Mouse (Mus musculus): Measurements from ENCODE around the gene Cdc37l1.
A peak's percentile ranks its signal among the peaks of the same experiment; 100 is the strongest.
"Not testable (repeated sequence)": the region's sequence is repeated elsewhere in the genome, so short reads cannot be mapped to it uniquely, and the experiment has no call there.

The Cdc37l1 gene

GRCm38 (mm10) chr19:28990194-28990589 lies at the start of gene Cdc37l1:
Gene Cdc37l1, plus strand, starts transcription at chr19:28990352.
- DNase-seq (ENCODE audit: low read depth) = peak; percentile 86

GRCm38 (mm10) chr19:28941271-28941670 lies 48.9 kb upstream of the Cdc37l1 start:
- DNase-seq (ENCODE audit: low read depth) = no peak

DNA sequence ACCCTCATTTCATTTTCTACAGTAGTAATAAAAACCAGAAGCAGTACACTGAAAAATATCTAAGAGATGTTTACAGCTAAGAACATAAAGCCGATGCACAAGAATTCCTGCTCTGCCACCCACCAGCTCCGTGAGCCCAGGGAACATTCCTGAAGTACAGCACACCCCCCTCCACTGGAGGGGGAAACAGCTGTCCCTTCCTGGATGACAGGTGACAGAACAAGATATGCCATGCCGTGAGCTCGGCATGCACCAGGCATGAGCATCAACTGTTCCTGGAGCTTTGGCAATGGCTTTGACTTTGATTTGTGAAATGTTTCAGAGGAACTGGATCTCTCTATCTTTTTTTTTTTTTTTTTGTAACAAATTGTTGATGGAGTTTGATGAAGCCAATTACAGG lies 43.4 kb upstream of the Cdc37l1 start:
- no peak for DNase-seq (ENCODE audit: low read depth)

- DNase-seq (ENCODE audit: low read depth) = no peak
These were observed 42.8 kb upstream of the Cdc37l1 start for GRCm38 (mm10) chr19:28947311-28947710.

- DNase-seq (ENCODE audit: low read depth) = no peak
These were observed 38.9 kb upstream of the Cdc37l1 start for GRCm38 (mm10) chr19:28951251-28951650.

DNA sequence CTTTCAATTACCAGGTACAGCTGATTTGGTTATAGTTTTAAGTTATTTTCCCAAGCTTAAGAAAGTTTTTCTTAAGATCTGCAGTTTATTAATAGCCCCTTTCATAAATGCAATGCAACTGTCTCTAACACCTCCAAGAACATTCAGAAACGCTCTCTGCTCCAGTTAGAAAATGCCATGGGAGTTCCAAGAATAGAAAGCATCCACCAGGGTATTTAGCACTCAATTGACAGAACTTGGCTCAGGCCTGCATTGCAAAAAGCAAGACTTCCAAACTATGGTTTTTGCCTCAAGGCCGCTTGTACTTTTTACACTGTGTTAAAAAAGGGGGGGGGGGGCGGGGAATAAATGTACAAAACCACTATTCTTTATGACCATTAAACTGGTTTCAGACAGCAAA lies 27.0 kb upstream of the Cdc37l1 start:
- DNase-seq (ENCODE audit: low read depth) = no peak

DNA sequence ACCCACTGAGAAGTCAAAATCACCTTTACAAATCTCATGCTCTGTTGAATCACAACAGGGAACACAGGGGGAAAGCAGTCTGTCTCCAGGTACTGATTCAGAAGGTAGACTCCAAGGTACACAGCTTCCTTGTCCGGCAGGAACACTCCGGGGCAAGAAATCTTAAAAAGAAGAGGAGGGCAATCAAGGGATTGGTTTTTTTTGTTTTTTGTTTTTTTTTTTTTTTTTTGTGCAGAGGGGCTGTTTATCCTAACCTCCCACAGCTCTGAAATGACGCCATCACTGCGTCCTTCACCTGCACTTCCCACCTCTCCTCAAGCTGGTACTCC lies 26.7 kb upstream of the Cdc37l1 start:
- DNase-seq (ENCODE audit: low read depth) = no peak

- DNase-seq (ENCODE audit: low read depth) = peak; percentile 35
These were observed 26.2 kb upstream of the Cdc37l1 start, which contains the start of gene Plpp6 for GRCm38 (mm10) chr19:28963842-28964551. Gene Plpp6, plus strand, starts transcription at chr19:28963953.

GRCm38 (mm10) chr19:28964552-28964903 lies 25.6 kb upstream of the Cdc37l1 start:
- no peak for DNase-seq (ENCODE audit: low read depth)

DNA sequence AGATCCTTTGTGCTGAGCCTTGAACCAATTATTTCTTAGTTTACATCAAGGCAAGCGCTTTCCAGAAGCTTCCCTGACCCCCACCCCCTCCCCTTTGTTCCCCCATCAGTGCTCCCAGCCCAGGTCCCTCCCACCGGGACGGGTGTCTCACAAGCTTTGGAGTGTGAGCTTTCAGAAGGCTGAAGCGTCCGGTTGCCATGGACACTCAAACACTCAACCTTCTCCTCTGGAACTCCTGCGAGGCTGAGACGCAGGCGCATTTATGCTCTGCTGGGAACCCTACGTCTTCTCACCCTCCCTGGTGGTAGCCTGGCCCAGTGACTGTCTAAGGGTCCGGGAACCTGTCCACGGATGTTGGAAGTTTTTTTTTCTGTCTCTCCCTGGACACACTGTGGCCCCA lies 22.5 kb upstream of the Cdc37l1 start, which contains the start of gene 4430402I18Rik:
Gene 4430402I18Rik, minus strand, starts transcription at position 149 of the 400 bp plus-strand sequence.
- no peak for DNase-seq (ENCODE audit: low read depth)

- DNase-seq (ENCODE audit: low read depth) = no peak
These were observed 22.0 kb upstream of the Cdc37l1 start for GRCm38 (mm10) chr19:28968178-28968577.

DNA sequence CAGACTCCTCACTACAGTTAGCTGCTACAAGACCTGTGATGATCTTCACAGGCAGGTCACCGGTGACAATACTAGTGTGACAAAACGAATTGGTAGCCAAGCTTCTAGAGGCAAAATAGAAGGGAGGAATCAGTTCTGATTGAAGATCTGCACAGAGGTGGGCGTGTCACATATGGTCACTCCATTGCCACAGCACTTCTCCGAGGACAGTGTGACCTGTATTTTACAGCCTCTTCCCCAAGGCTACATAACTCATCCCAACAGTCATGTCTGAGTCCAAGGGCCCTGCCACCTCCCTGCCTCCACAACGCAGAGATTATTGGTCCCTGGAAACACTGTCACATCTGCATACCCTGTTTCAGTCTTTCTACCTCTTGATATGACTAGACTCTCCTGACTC lies 20.9 kb upstream of the Cdc37l1 start:
- no peak for DNase-seq (ENCODE audit: low read depth)

DNA sequence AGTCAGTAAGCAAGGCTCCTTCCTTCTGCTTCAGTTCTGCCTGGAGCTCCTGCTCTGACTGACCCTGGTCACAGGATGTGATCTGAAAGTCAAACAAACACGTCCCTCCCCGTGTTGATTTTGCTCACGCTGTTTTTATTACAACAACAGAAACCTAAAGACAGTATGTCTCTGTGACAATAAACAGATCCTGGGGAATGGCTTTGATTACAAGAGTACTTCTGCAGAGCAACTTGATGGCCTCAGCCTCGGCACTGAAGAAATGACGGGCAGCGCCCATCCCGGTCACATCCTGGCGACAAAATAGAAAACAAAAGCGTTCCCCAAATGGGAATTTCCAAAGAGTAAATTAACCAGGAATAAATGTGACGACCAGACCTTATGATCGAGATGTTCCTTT lies 19.9 kb upstream of the Cdc37l1 start:
- DNase-seq (ENCODE audit: low read depth) = no peak

- DNase-seq (ENCODE audit: low read depth) = peak; percentile 30
These were observed 15.1 kb upstream of the Cdc37l1 start for GRCm38 (mm10) chr19:28974862-28975611.

DNA sequence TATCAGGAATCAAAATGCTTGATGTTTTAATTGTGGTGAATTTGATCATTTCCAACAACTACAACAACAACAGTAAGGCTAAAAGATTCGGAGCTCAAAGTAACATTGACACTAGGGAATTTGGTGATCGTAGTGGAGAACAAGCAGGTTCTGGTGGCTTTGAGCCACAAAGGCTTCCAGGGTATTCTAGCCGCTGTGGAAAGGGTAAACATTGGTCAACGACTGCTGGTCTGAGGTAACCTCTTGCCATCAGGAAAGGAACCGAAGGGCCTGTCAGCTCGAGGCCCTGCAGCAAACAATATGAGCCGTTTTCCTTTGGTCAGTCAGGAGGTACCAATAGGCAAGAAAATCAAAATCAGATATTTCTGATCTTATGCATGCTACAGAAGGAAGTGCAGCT lies 7.5 kb upstream of the Cdc37l1 start:
- DNase-seq (ENCODE audit: low read depth) = no peak

DNA sequence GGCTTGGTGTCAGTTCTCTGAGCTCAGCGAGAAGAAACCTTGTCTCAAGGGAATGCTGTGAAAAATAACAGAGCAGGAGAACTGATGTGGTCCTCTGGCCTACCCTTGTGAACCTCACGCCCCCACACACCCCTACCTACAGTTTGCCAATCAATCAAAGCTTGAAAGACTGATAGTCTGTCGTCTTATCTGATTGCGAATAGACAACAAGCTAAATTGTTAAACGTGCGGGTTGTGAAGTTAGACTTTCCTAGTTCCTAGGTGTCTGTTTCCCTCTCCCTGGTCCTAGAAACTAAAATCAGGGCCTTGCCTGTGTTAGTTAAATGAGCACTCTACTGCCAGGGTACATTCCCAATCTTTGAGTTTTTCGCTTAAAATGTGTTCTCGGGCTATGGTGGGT lies 637 bp upstream of the Cdc37l1 start:
- no peak for DNase-seq (ENCODE audit: low read depth)

DNA sequence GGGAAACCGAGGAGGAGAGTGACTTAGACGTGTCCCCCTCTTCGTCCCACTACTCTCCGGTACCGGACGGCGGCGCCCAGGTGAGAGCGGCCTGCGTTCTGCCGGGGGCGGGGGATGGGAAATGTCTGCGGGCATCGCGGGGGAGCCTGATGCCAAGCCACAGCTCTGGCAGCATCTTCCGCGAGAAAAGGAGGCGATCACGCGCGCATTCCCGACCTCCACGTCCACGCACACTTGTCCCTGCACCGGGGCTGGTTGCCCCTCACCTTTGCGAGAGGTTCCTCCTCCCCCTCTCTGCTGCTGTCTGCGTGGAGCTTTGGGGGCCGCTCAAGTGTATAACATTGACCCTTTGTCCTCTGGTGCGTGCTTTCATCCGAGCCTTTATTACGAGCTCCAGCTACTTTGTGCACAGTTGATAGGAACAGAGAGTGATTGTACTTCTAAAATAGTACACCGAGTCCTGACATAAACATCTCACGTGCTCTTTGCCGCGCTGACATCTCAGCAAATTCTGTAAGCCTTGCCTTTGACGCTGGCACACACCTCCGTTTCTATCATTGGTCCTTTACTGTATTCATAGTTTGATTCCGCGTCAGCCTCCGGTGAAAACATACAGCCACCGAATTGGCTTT lies 554 bp downstream of the Cdc37l1 start:
- no peak for DNase-seq (ENCODE audit: low read depth)

DNA sequence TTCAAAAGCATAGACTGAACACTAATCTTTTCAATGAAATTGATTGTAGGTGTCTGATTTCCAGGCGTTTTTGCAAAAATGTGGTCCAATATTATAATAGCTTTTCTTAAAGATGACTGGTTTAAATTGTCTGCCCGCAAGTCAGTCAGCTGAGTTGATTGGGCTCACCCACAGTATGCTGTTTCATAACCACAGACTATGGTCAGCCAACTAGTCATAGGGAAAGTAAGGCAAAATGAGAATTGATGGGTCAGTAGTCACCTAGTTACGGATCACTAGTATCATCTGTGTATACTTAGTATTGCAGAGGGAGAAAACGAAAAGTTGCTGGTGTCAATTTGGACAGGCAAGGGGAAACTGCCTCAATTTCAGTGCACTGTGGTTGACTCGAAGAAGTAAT lies 1.2 kb downstream of the Cdc37l1 start:
- no peak for DNase-seq (ENCODE audit: low read depth)

DNA sequence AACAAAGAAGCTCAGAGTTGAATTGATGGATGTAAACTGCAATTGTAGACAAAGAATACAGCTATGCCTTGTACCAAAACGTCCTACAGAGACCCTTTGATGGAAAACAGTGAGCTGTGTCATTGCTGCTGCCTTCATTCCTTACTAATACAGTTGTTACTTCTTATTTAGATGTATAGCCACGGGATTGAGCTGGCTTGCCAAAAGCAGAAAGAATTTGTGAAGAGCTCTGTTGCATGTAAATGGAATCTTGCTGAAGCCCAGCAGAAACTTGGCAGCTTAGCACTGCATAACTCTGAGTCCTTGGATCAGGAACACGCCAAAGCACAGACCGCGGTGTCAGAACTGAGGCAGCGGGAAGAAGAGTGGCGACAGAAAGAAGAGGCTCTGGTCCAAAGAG lies 4.7 kb downstream of the Cdc37l1 start:
- DNase-seq (ENCODE audit: low read depth) = no peak

GRCm38 (mm10) chr19:28995366-28995765 lies 5.2 kb downstream of the Cdc37l1 start:
- no peak for DNase-seq (ENCODE audit: low read depth)

- no peak for DNase-seq (ENCODE audit: low read depth)
These were observed 8.0 kb downstream of the Cdc37l1 start for GRCm38 (mm10) chr19:28997976-28998630.

DNA sequence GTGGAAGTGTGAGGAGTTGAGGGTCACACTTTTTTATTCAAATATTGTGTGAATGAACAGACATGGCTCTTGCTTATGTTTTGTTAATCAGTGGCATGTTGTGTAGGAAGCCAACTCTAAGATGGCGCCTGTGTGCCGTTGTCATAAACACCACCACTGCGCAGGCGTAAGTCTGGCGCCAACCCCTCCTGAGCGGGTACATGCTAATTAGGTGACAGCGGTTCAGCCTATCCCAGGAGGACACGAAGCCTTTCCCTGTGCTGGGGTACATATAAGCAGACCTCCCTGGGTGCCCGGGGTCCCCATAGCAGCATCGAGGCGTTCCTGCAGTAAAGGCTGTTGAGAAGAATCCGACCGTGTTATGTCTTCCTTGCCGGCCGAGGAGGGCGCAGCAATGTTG lies 10.2 kb downstream of the Cdc37l1 start:
- not testable (repeated sequence) for DNase-seq (ENCODE audit: low read depth)

Measured in c-Kit-positive CD71-negative TER-119-negative erythroid progenitor cells, embryonic 14.5 days (primary cell).